Mouse (Mus musculus) kidney, postnatal 0 days (tissue): ENCODE data around the gene Padi3. TPM values are rescaled to one million over a fixed set of nuclear protein-coding genes. Genes with fewer than 3 reads are reported as not detected.

Experiments
- ATAC-seq: fragments of 200-750 bp; cut with Nextera tagmentation; replicated peaks from 2 replicates; pipeline ENCODE4 v1.8.0; 2017; ENCODE audit warnings: low read depth, moderate number of reproducible peaks, moderate TSS enrichment, moderate library complexity; ENCODE audit not compliant: low FRiP score
- DNase-seq: peaks from one replicate; pipeline ENCODE4 v3.0.0-alpha.2; 2016; ENCODE audit warnings: low spot score
- H3K27ac ChIP-seq: fragments of 300-500 bp; sonication (generic); 2 replicates; pipeline ENCODE4 v1.5.1; 2014; ENCODE audit warnings: mild to moderate bottlenecking
- H3K27me3 ChIP-seq: fragments of 300-500 bp; sonication (generic); 2 replicates; pipeline ENCODE4 v1.6.1; 2014; ENCODE audit warnings: low read length, mixed read lengths; ENCODE audit not compliant: insufficient read depth
- H3K36me3 ChIP-seq: fragments of 300-500 bp; sonication (generic); 2 replicates; pipeline ENCODE4 v1.6.1; 2014; ENCODE audit warnings: low read length, mixed read lengths; ENCODE audit not compliant: insufficient read depth
- H3K4me1 ChIP-seq: fragments of 300-500 bp; sonication (generic); replicated peaks from 2 replicates; pipeline ENCODE4 v1.6.1; 2014; ENCODE audit warnings: antibody characterized with exemption, low read length, mixed read lengths; ENCODE audit not compliant: insufficient read depth
- H3K4me2 ChIP-seq: fragments of 300-500 bp; sonication (generic); 2 replicates; pipeline ENCODE4 v1.6.1; 2014; ENCODE audit warnings: mild to moderate bottlenecking, low read length, moderate library complexity, mixed read lengths
- H3K4me3 ChIP-seq: fragments of 300-500 bp; sonication (generic); replicated peaks from 2 replicates; pipeline ENCODE4 v1.5.1; 2014; ENCODE audit warnings: low read depth, low read length
- H3K9ac ChIP-seq: fragments of 300-500 bp; sonication (generic); 2 replicates; pipeline ENCODE4 v1.6.1; 2014; ENCODE audit warnings: low read depth, low read length
- H3K9me3 ChIP-seq: fragments of 300-500 bp; sonication (generic); replicated peaks from 2 replicates; pipeline ENCODE4 v1.6.1; 2016; ENCODE audit warnings: low read length, inconsistent platforms, mixed read lengths
- CTCF ChIP-seq: IDR thresholded peaks from 2 replicates; pipeline ENCODE4 v1.5.1; 2016; ENCODE audit warnings: antibody characterized with exemption, low read depth, mild to moderate bottlenecking, moderate library complexity
- WGBS: fragments of 180-500 bp; shearing (Covaris S2); extraction: QIAGEN DNeasy Blood & Tissue Kit; methylation state at CpG from one replicate; pipeline ENCODE4 v1.1.7; 2014; 5-methylcytosine and 5-hydroxymethylcytosine counted together
- polyA plus RNA-seq: library from polyadenylated mRNA; unstranded; fragments of >200 nt; fragmentation: Nextera tagmentation; extraction: Ambion mirVana; gene quantifications from 2 replicates; pipeline ENCODE4 v1.2.1, GENCODE M21; 2015

Gene Padi3
- polyA plus RNA-seq, 1 experiment from 2014 or later: 0.08 TPM

GRCm38 (mm10) chr4:140779803-140780397 is 30.5 kb downstream of the Padi3 start:
- no peaks in the 10 kb centered on the region for H3K27me3 ChIP-seq
- no peaks in the 10 kb centered on the region for H3K4me1 ChIP-seq
- WGBS: 19% methylated on average over 19 of the region's 19 CpGs
- ATAC-seq (peak; percentile 38; the same call in 1 of the 2 replicates), DNase-seq (peak; percentile 61)
- TF ChIP-seq CTCF: no peak
- no peaks in the 10 kb centered on the region for H3K36me3 ChIP-seq
- no peak overlapping the region for H3K4me2 ChIP-seq
- H3K4me3 ChIP-seq: no peak overlapping the region
- H3K27ac ChIP-seq: no peak overlapping the region
- no peaks in the 10 kb centered on the region for H3K9me3 ChIP-seq
- no peak overlapping the region for H3K9ac ChIP-seq

GRCm38 (mm10) chr4:140776623-140777022 is 33.8 kb downstream of the Padi3 start:
- no peaks in the 10 kb centered on the region for H3K36me3 ChIP-seq
- TF ChIP-seq CTCF: no peak
- H3K27ac ChIP-seq: no peak overlapping the region
- H3K4me3 ChIP-seq: no peak overlapping the region
- H3K9me3 ChIP-seq: no peaks in the 10 kb centered on the region
- 49% methylated on average over 13 of the region's 13 CpGs for WGBS
- no peak overlapping the region for H3K9ac ChIP-seq
- DNase-seq (no peak), ATAC-seq (no peak)
- no peaks in the 10 kb centered on the region for H3K4me1 ChIP-seq
- no peak overlapping the region for H3K4me2 ChIP-seq
- H3K27me3 ChIP-seq: no peaks in the 10 kb centered on the region

- no peak overlapping the region for H3K4me2 ChIP-seq
- no peak overlapping the region for H3K27ac ChIP-seq
- WGBS: 82% methylated on average over 10 of the region's 10 CpGs
- no peak overlapping the region for H3K4me3 ChIP-seq
- H3K9ac ChIP-seq: no peak overlapping the region
- no peaks in the 10 kb centered on the region for H3K27me3 ChIP-seq
- H3K9me3 ChIP-seq: no peaks in the 10 kb centered on the region
- no peaks in the 10 kb centered on the region for H3K36me3 ChIP-seq
- no peak for TF ChIP-seq CTCF
- ATAC-seq (no peak), DNase-seq (no peak)
- no peaks in the 10 kb centered on the region for H3K4me1 ChIP-seq
Observed at GRCm38 (mm10) chr4:140775876-140776275, 34.6 kb downstream of the Padi3 start.

- no peaks in the 10 kb centered on the region for H3K9me3 ChIP-seq
- no peak overlapping the region for H3K4me3 ChIP-seq
- 84% methylated on average over 9 of the region's 9 CpGs for WGBS
- H3K36me3 ChIP-seq: no peaks in the 10 kb centered on the region
- no peaks in the 10 kb centered on the region for H3K4me1 ChIP-seq
- no peak overlapping the region for H3K4me2 ChIP-seq
- DNase-seq: no peak
- ATAC-seq: no peak
- H3K27ac ChIP-seq: no peak overlapping the region
- H3K9ac ChIP-seq: no peak overlapping the region
- H3K27me3 ChIP-seq: no peaks in the 10 kb centered on the region
- TF ChIP-seq CTCF: no peak
Observed at GRCm38 (mm10) chr4:140774893-140775292, 35.6 kb downstream of the Padi3 start.

- Histone ChIP-seq H3K9me3 (no peaks in the 10 kb centered on the region), H3K9ac (no peak within 1 kb of the TSS), H3K36me3 (no peaks in the 10 kb centered on the region), H3K4me3 (no peak within 1 kb of the TSS), H3K27ac (no peak within 1 kb of the TSS), H3K27me3 (no peaks in the 10 kb centered on the region), H3K4me1 (no peaks in the 10 kb centered on the region), H3K4me2 (no peak within 1 kb of the TSS)
- DNase-seq (no peak), ATAC-seq (no peak)
- no peak for TF ChIP-seq CTCF
- WGBS: 76% methylated on average over 21 of the region's 21 CpGs
Observed at GRCm38 (mm10) chr4:140774025-140774800, 36.2 kb downstream of the Padi3 start, which contains the start of gene Padi4. Padi4 (minus strand) TSS chr4:140774236.

- Histone ChIP-seq H3K27me3 (no peaks in the 10 kb centered on the region), H3K4me1 (no peaks in the 10 kb centered on the region), H3K27ac (no peak overlapping the region), H3K9me3 (no peaks in the 10 kb centered on the region), H3K36me3 (no peaks in the 10 kb centered on the region), H3K4me3 (no peak overlapping the region), H3K9ac (no peak overlapping the region), H3K4me2 (no peak overlapping the region)
- WGBS: 25% methylated on average over 4 of the region's 4 CpGs
- ATAC-seq: no peak; the same call in 1 of the 2 replicates
- no peak for DNase-seq
- no peak for TF ChIP-seq CTCF
Observed at GRCm38 (mm10) chr4:140771091-140771490, 39.4 kb downstream of the Padi3 start.
